Mouse (Mus musculus): ENCODE measurements around the gene Wnk1.

- no peak for TF ChIP-seq CTCF (IDR thresholded peaks at IDR 0.05; ENCODE audit: low read depth)
- no peak for TF ChIP-seq EP300 (IDR thresholded peaks at IDR 0.05; ENCODE audit: low read depth)
Measured at GRCm38 (mm10) chr6:120011440-120011839, 27.0 kb downstream of the Wnk1 start.
